Mouse (Mus musculus): ENCODE measurements around the gene Sds. TPM values are rescaled to one million over a fixed set of nuclear protein-coding genes. Genes with fewer than 3 reads are reported as not detected.
A peak's percentile ranks its signal among the peaks of the same experiment; 100 is the strongest.

Sds gene
- polyA plus RNA-seq, 1 experiment, result not detected

GRCm38 (mm10) chr5:120436885-120437495 lies 39.3 kb upstream of the Sds start:
- H3K4me3 ChIP-seq (ENCODE audit: insufficient read depth, low read depth, low read length), result no peak overlapping the region; the same call in 1 of the 2 replicates
- no peaks in the 10 kb centered on the region for H3K4me1 ChIP-seq (ENCODE audit: control insufficient read depth, insufficient read depth, insufficient read length, low read length)
- H3K27ac ChIP-seq (replicated peaks; ENCODE audit: low read depth, low read length), result no peak overlapping the region

GRCm38 (mm10) chr5:120437539-120437938 lies 38.8 kb upstream of the Sds start:
- Histone ChIP-seq H3K4me3 (ENCODE audit: insufficient read depth, low read depth, low read length) (no peak overlapping the region), H3K27ac (replicated peaks; ENCODE audit: low read depth, low read length) (no peak overlapping the region), H3K4me1 (ENCODE audit: control insufficient read depth, insufficient read depth, insufficient read length, low read length) (no peaks in the 10 kb centered on the region)

- Histone ChIP-seq H3K4me3 (ENCODE audit: insufficient read depth, low read depth, low read length) (no peak overlapping the region), H3K4me1 (ENCODE audit: control insufficient read depth, insufficient read depth, insufficient read length, low read length) (no peaks in the 10 kb centered on the region), H3K27ac (replicated peaks; ENCODE audit: low read depth, low read length) (no peak overlapping the region)
Observed at GRCm38 (mm10) chr5:120437986-120438385, 38.3 kb upstream of the Sds start.

GRCm38 (mm10) chr5:120438469-120438868 lies 37.9 kb upstream of the Sds start:
- H3K4me1 ChIP-seq (ENCODE audit: control insufficient read depth, insufficient read depth, insufficient read length, low read length), result no peaks in the 10 kb centered on the region
- no peak overlapping the region for H3K27ac ChIP-seq (replicated peaks; ENCODE audit: low read depth, low read length)
- H3K4me3 ChIP-seq (ENCODE audit: insufficient read depth, low read depth, low read length), result no peak overlapping the region

- Histone ChIP-seq H3K27ac (replicated peaks; ENCODE audit: low read depth, low read length) (no peak overlapping the region), H3K4me3 (ENCODE audit: insufficient read depth, low read depth, low read length) (no peak overlapping the region), H3K4me1 (ENCODE audit: control insufficient read depth, insufficient read depth, insufficient read length, low read length) (no peaks in the 10 kb centered on the region)
Observed at GRCm38 (mm10) chr5:120438991-120439710, 37.2 kb upstream of the Sds start.

GRCm38 (mm10) chr5:120439887-120440670 lies 36.2 kb upstream of the Sds start:
- no peak overlapping the region for H3K27ac ChIP-seq (replicated peaks; ENCODE audit: low read depth, low read length)
- peak overlapping the region; percentile 27 for H3K4me3 ChIP-seq (ENCODE audit: insufficient read depth, low read depth, low read length)
- H3K4me1 ChIP-seq (ENCODE audit: control insufficient read depth, insufficient read depth, insufficient read length, low read length), result no peaks in the 10 kb centered on the region

GRCm38 (mm10) chr5:120440733-120441132 lies 35.6 kb upstream of the Sds start:
- H3K4me3 ChIP-seq (ENCODE audit: insufficient read depth, low read depth, low read length), result no peak overlapping the region; the same call in 1 of the 2 replicates
- H3K27ac ChIP-seq (replicated peaks; ENCODE audit: low read depth, low read length), result no peak overlapping the region
- H3K4me1 ChIP-seq (ENCODE audit: control insufficient read depth, insufficient read depth, insufficient read length, low read length), result no peaks in the 10 kb centered on the region

GRCm38 (mm10) chr5:120447305-120447704 lies 29.0 kb upstream of the Sds start:
- Histone ChIP-seq H3K4me3 (ENCODE audit: insufficient read depth, low read depth, low read length) (no peak overlapping the region), H3K4me1 (ENCODE audit: control insufficient read depth, insufficient read depth, insufficient read length, low read length) (no peaks in the 10 kb centered on the region), H3K27ac (replicated peaks; ENCODE audit: low read depth, low read length) (no peak overlapping the region)

GRCm38 (mm10) chr5:120454756-120455337 lies 21.5 kb upstream of the Sds start:
- H3K4me1 ChIP-seq (ENCODE audit: control insufficient read depth, insufficient read depth, insufficient read length, low read length), result no peaks in the 10 kb centered on the region
- H3K4me3 ChIP-seq (ENCODE audit: insufficient read depth, low read depth, low read length), result no peak overlapping the region
- no peak overlapping the region for H3K27ac ChIP-seq (replicated peaks; ENCODE audit: low read depth, low read length)

- Histone ChIP-seq H3K4me1 (ENCODE audit: control insufficient read depth, insufficient read depth, insufficient read length, low read length) (no peaks in the 10 kb centered on the region), H3K27ac (replicated peaks; ENCODE audit: low read depth, low read length) (no peak overlapping the region), H3K4me3 (ENCODE audit: insufficient read depth, low read depth, low read length) (no peak overlapping the region)
Observed at GRCm38 (mm10) chr5:120456253-120456652, 20.1 kb upstream of the Sds start.

GRCm38 (mm10) chr5:120456841-120457554 lies 19.3 kb upstream of the Sds start:
- H3K4me1 ChIP-seq (ENCODE audit: control insufficient read depth, insufficient read depth, insufficient read length, low read length), result no peaks in the 10 kb centered on the region
- no peak overlapping the region for H3K27ac ChIP-seq (replicated peaks; ENCODE audit: low read depth, low read length)

GRCm38 (mm10) chr5:120457628-120458027 lies 18.7 kb upstream of the Sds start:
- H3K4me1 ChIP-seq (ENCODE audit: control insufficient read depth, insufficient read depth, insufficient read length, low read length), result no peaks in the 10 kb centered on the region
- no peak overlapping the region for H3K4me3 ChIP-seq (ENCODE audit: insufficient read depth, low read depth, low read length)
- H3K27ac ChIP-seq (replicated peaks; ENCODE audit: low read depth, low read length), result no peak overlapping the region

More at GRCm38 (mm10) chr5:120456841-120457554, 19.3 kb upstream of the Sds start:
- no peak overlapping the region for H3K4me3 ChIP-seq (ENCODE audit: insufficient read depth, low read depth, low read length)

- Histone ChIP-seq H3K4me1 (ENCODE audit: control insufficient read depth, insufficient read depth, insufficient read length, low read length) (no peaks in the 10 kb centered on the region), H3K27ac (replicated peaks; ENCODE audit: low read depth, low read length) (no peak overlapping the region), H3K4me3 (ENCODE audit: insufficient read depth, low read depth, low read length) (no peak overlapping the region)
Observed at GRCm38 (mm10) chr5:120459133-120459532, 17.2 kb upstream of the Sds start.

- Histone ChIP-seq H3K27ac (replicated peaks; ENCODE audit: low read depth, low read length) (no peak overlapping the region), H3K4me3 (ENCODE audit: insufficient read depth, low read depth, low read length) (no peak overlapping the region), H3K4me1 (ENCODE audit: control insufficient read depth, insufficient read depth, insufficient read length, low read length) (no peaks in the 10 kb centered on the region)
Observed at GRCm38 (mm10) chr5:120461902-120462301, 14.4 kb upstream of the Sds start.

- no peak overlapping the region for H3K4me3 ChIP-seq (ENCODE audit: insufficient read depth, low read depth, low read length)
- no peaks in the 10 kb centered on the region for H3K4me1 ChIP-seq (ENCODE audit: control insufficient read depth, insufficient read depth, insufficient read length, low read length)
- no peak overlapping the region for H3K27ac ChIP-seq (replicated peaks; ENCODE audit: low read depth, low read length)
Observed at GRCm38 (mm10) chr5:120464321-120464720, 12.0 kb upstream of the Sds start.

Data from brown adipose tissue, adult 24 weeks (tissue).